Mouse (Mus musculus) midbrain, embryonic 10.5 days (tissue): ENCODE measurements at regions not wholly inside any gene's neighbourhood (a gene's known extent, or its start where the extent isn't known, plus 50 kb on each side); places are given as distances from the start of the nearest gene placed in this dataset.

Experiments used
- DNase-seq: peaks from one replicate; pipeline ENCODE4 v3.0.0-alpha.2; 2017; ENCODE audit warnings: low spot score
- H3K27ac ChIP-seq: fragments of 300-500 bp; sonication (generic); replicated peaks from 2 replicates; pipeline ENCODE4 v1.5.1; 2016; ENCODE audit warnings: mild to moderate bottlenecking
- H3K27me3 ChIP-seq: fragments of 300-500 bp; sonication (generic); 2 replicates; pipeline ENCODE4 v1.6.1; 2016; ENCODE audit warnings: low read depth, mild to moderate bottlenecking; ENCODE audit not compliant: poor library complexity, severe bottlenecking
- H3K36me3 ChIP-seq: fragments of 300-500 bp; sonication (generic); 2 replicates; pipeline ENCODE4 v1.6.1; 2016; ENCODE audit warnings: mild to moderate bottlenecking, moderate library complexity
- H3K4me1 ChIP-seq: fragments of 300-500 bp; sonication (generic); 2 replicates; pipeline ENCODE4 v1.6.1; 2016
- H3K4me3 ChIP-seq: fragments of 300-500 bp; sonication (generic); 2 replicates; pipeline ENCODE4 v1.5.1; 2016; ENCODE audit warnings: mild to moderate bottlenecking, moderate library complexity
- H3K9me3 ChIP-seq: fragments of 300-500 bp; sonication (generic); replicated peaks from 2 replicates; pipeline ENCODE4 v1.6.1; 2016; ENCODE audit warnings: mild to moderate bottlenecking
- WGBS: fragments of 180-500 bp; shearing (Covaris S2); methylation state at CpG from one replicate; pipeline ENCODE4 v1.1.7; 2016; 5-methylcytosine and 5-hydroxymethylcytosine counted together

- Histone ChIP-seq H3K4me3 (no peak overlapping the region), H3K9me3 (no peaks in the 10 kb centered on the region), H3K27me3 (peaks cover 98% of the 10 kb centered on the region), H3K4me1 (peaks cover 40% of the 10 kb centered on the region), H3K36me3 (no peaks in the 10 kb centered on the region), H3K27ac (peak overlapping the region; percentile 79)
- DNase-seq: no peak
- 36% methylated on average over 13 of the region's 13 CpGs for WGBS
Observed at GRCm38 (mm10) chrX:99555976-99556781, 85.1 kb upstream of the Pja1 start.

- no peak overlapping the region for H3K4me3 ChIP-seq
- peaks cover 98% of the 10 kb centered on the region for H3K27me3 ChIP-seq
- no peaks in the 10 kb centered on the region for H3K36me3 ChIP-seq
- H3K27ac ChIP-seq: no peak overlapping the region
- WGBS: 93% methylated on average over 2 of the region's 2 CpGs
- peaks cover 48% of the 10 kb centered on the region for H3K4me1 ChIP-seq
- DNase-seq: no peak
- H3K9me3 ChIP-seq: no peaks in the 10 kb centered on the region
Observed at GRCm38 (mm10) chrX:99552778-99553177, 81.7 kb upstream of the Pja1 start.

GRCm38 (mm10) chrX:99550057-99550760 lies 79.1 kb upstream of the Pja1 start:
- Histone ChIP-seq H3K27ac (peak overlapping the region; percentile 73), H3K36me3 (no peaks in the 10 kb centered on the region), H3K4me3 (no peak overlapping the region), H3K9me3 (no peaks in the 10 kb centered on the region), H3K27me3 (peaks cover 100% of the 10 kb centered on the region), H3K4me1 (peaks cover 24% of the 10 kb centered on the region)
- no peak for DNase-seq
- 59% methylated on average over 7 of the region's 7 CpGs for WGBS

GRCm38 (mm10) chrX:99548284-99549019 lies 77.4 kb upstream of the Pja1 start:
- H3K36me3 ChIP-seq: no peaks in the 10 kb centered on the region
- peaks cover 99% of the 10 kb centered on the region for H3K27me3 ChIP-seq
- no peak overlapping the region for H3K27ac ChIP-seq
- WGBS: 65% methylated on average over 4 of the region's 4 CpGs
- no peaks in the 10 kb centered on the region for H3K9me3 ChIP-seq
- peaks cover 19% of the 10 kb centered on the region for H3K4me1 ChIP-seq
- no peak for DNase-seq
- H3K4me3 ChIP-seq: no peak overlapping the region

GRCm38 (mm10) chrX:99544410-99544809 lies 73.3 kb upstream of the Pja1 start:
- H3K36me3 ChIP-seq: no peaks in the 10 kb centered on the region
- peaks cover 99% of the 10 kb centered on the region for H3K27me3 ChIP-seq
- 89% methylated on average over 4 of the region's 4 CpGs for WGBS
- H3K27ac ChIP-seq: no peak overlapping the region
- no peak overlapping the region for H3K4me3 ChIP-seq
- H3K4me1 ChIP-seq: peaks cover 10% of the 10 kb centered on the region
- DNase-seq: no peak
- no peaks in the 10 kb centered on the region for H3K9me3 ChIP-seq

- H3K4me3 ChIP-seq: no peak overlapping the region
- no peak for DNase-seq
- peaks cover 97% of the 10 kb centered on the region for H3K27me3 ChIP-seq
- no peaks in the 10 kb centered on the region for H3K36me3 ChIP-seq
- 89% methylated on average over 3 of the region's 3 CpGs for WGBS
- peaks cover 10% of the 10 kb centered on the region for H3K4me1 ChIP-seq
- H3K27ac ChIP-seq: no peak overlapping the region
- no peaks in the 10 kb centered on the region for H3K9me3 ChIP-seq
Observed at GRCm38 (mm10) chrX:99541916-99542315, 70.8 kb upstream of the Pja1 start.

- H3K4me1 ChIP-seq: peaks cover 10% of the 10 kb centered on the region
- H3K4me3 ChIP-seq: no peak overlapping the region
- no peaks in the 10 kb centered on the region for H3K36me3 ChIP-seq
- peak overlapping the region; percentile 33; the same call in 1 of the 2 replicates for H3K27ac ChIP-seq
- DNase-seq: peak; percentile 21
- peaks cover 97% of the 10 kb centered on the region for H3K27me3 ChIP-seq
- no peaks in the 10 kb centered on the region for H3K9me3 ChIP-seq
- 62% methylated on average over 6 of the region's 6 CpGs for WGBS
Observed at GRCm38 (mm10) chrX:99540087-99540576, 69.1 kb upstream of the Pja1 start.

- no peak overlapping the region for H3K4me3 ChIP-seq
- H3K9me3 ChIP-seq: no peaks in the 10 kb centered on the region
- H3K27me3 ChIP-seq: peaks cover 98% of the 10 kb centered on the region
- H3K27ac ChIP-seq: peak overlapping the region; percentile 33; the same call in 1 of the 2 replicates
- no peak for DNase-seq
- peaks cover 10% of the 10 kb centered on the region for H3K4me1 ChIP-seq
- no peaks in the 10 kb centered on the region for H3K36me3 ChIP-seq
- WGBS: 81% methylated on average over 4 of the region's 4 CpGs
Observed at GRCm38 (mm10) chrX:99539684-99540083, 68.6 kb upstream of the Pja1 start.

- H3K27me3 ChIP-seq: peaks cover 99% of the 10 kb centered on the region
- peaks cover 10% of the 10 kb centered on the region for H3K4me1 ChIP-seq
- no peak for DNase-seq
- H3K4me3 ChIP-seq: no peak overlapping the region
- H3K27ac ChIP-seq: no peak overlapping the region
- no peaks in the 10 kb centered on the region for H3K9me3 ChIP-seq
- 83% methylated on average over 4 of the region's 4 CpGs for whole genome bisulfite sequencing
- H3K36me3 ChIP-seq: no peaks in the 10 kb centered on the region
Observed at GRCm38 (mm10) chrX:99537814-99538213, 66.7 kb upstream of the Pja1 start.

GRCm38 (mm10) chrX:99534922-99535321 lies 63.8 kb upstream of the Pja1 start:
- H3K27me3 ChIP-seq: peaks cover 99% of the 10 kb centered on the region
- H3K9me3 ChIP-seq: no peaks in the 10 kb centered on the region
- DNase-seq: no peak
- H3K36me3 ChIP-seq: no peaks in the 10 kb centered on the region
- WGBS: 82% methylated on average over 4 of the region's 4 CpGs
- peaks cover 5% of the 10 kb centered on the region for H3K4me1 ChIP-seq
- H3K4me3 ChIP-seq: no peak overlapping the region
- no peak overlapping the region for H3K27ac ChIP-seq

- no peak for DNase-seq
- WGBS: 81% methylated on average over 3 of the region's 3 CpGs
- H3K27me3 ChIP-seq: peaks cover 100% of the 10 kb centered on the region
- H3K9me3 ChIP-seq: no peaks in the 10 kb centered on the region
- H3K4me1 ChIP-seq: no peaks in the 10 kb centered on the region
- no peak overlapping the region for H3K27ac ChIP-seq
- H3K36me3 ChIP-seq: no peaks in the 10 kb centered on the region
- H3K4me3 ChIP-seq: no peak overlapping the region
Observed at GRCm38 (mm10) chrX:99531154-99531553, 60.1 kb upstream of the Pja1 start.

GRCm38 (mm10) chrX:99530511-99530910 lies 59.4 kb upstream of the Pja1 start:
- Histone ChIP-seq H3K27ac (no peak overlapping the region), H3K27me3 (peaks cover 100% of the 10 kb centered on the region), H3K9me3 (no peaks in the 10 kb centered on the region), H3K36me3 (no peaks in the 10 kb centered on the region), H3K4me3 (no peak overlapping the region), H3K4me1 (no peaks in the 10 kb centered on the region)
- WGBS: 75% methylated on average over 7 of the region's 7 CpGs
- no peak for DNase-seq
